Mouse (Mus musculus) layer of hippocampus, postnatal 14 days (tissue): ENCODE data around the gene Ppp1r37. TPM values are rescaled to one million over a fixed set of nuclear protein-coding genes. Genes with fewer than 3 reads are reported as not detected.

Experiments
- DNase-seq, 2 experiments: peaks; one replicate each; pipeline ENCODE4 v3.0.0; 2021 to 2022; ENCODE audit warnings: low spot score in 2 of 2, mixed read lengths in 1 of 2
- total RNA-seq, 2 experiments: library from RNA; stranded (reverse); gene quantifications; 2 replicates each; pipeline ENCODE4 v1.2.3; 2021

Gene Ppp1r37
- total RNA-seq, 2 experiments from 2014 or later: 88.3 to 91.7 TPM

- DNase-seq: peak in 1 of 2 experiments; percentile 50
Measured at GRCm38 (mm10) chr7:19503481-19504068, 59.3 kb downstream of the Ppp1r37 start.

GRCm38 (mm10) chr7:19501658-19502057 is 61.2 kb downstream of the Ppp1r37 start:
- no peak for DNase-seq

GRCm38 (mm10) chr7:19500420-19501363 is 62.2 kb downstream of the Ppp1r37 start:
- DNase-seq: no peak

GRCm38 (mm10) chr7:19498326-19498725 is 64.5 kb downstream of the Ppp1r37 start:
- DNase-seq: no peak

GRCm38 (mm10) chr7:19496214-19496555 is 66.7 kb downstream of the Ppp1r37 start:
- no peak for DNase-seq

- DNase-seq: no peak
Measured at GRCm38 (mm10) chr7:19495521-19496213, 67.2 kb downstream of the Ppp1r37 start.

GRCm38 (mm10) chr7:19494751-19495474 is 68.0 kb downstream of the Ppp1r37 start:
- DNase-seq: no peak

GRCm38 (mm10) chr7:19491731-19492130 is 71.1 kb downstream of the Ppp1r37 start:
- DNase-seq: no peak

- no peak for DNase-seq
Measured at GRCm38 (mm10) chr7:19489525-19489924, 73.4 kb downstream of the Ppp1r37 start.

- no peak for DNase-seq
Measured at GRCm38 (mm10) chr7:19486549-19486948, 76.3 kb downstream of the Ppp1r37 start.

GRCm38 (mm10) chr7:19485488-19485887 is 77.4 kb downstream of the Ppp1r37 start:
- no peak for DNase-seq

- no peak for DNase-seq
Measured at GRCm38 (mm10) chr7:19483281-19483680, 79.6 kb downstream of the Ppp1r37 start.

Other genes starting within 250 kb of the Ppp1r37 start
- gene Ercc1, start 218.3 kb downstream of the Ppp1r37 start, total RNA-seq: 10 to 100 TPM; 38.3 to 44.7 TPM
- gene Cd3eap, start 203.6 kb downstream of the Ppp1r37 start, total RNA-seq: 10 to 100 TPM; 19.6 to 19.8 TPM
- gene Ppp1r13l, start 203.3 kb downstream of the Ppp1r37 start, total RNA-seq: 1 to 10 TPM; 4.5 to 6.7 TPM
- gene Ercc2, start 181.1 kb downstream of the Ppp1r37 start, total RNA-seq: 10 to 100 TPM; 28.2 to 34.7 TPM
- 1 to 10 TPM; 3.5 to 4.1 TPM for gene Klc3, start 159.0 kb downstream of the Ppp1r37 start, total RNA-seq
- gene Ckm, start 158.3 kb downstream of the Ppp1r37 start, total RNA-seq: not detected
- gene Mark4, start 104.3 kb downstream of the Ppp1r37 start, total RNA-seq: 100 to 1,000 TPM; 114 to 119 TPM
- 1 to 10 TPM in 1 of 2 experiments, under 1 TPM in 1; 0.91 to 1.0 TPM for gene Exoc3l2, start 99.7 kb downstream of the Ppp1r37 start, total RNA-seq
- gene Bloc1s3, start 54.7 kb downstream of the Ppp1r37 start, total RNA-seq: 1 to 10 TPM; 6.4 to 7.0 TPM
- gene Trappc6a, start 54.7 kb downstream of the Ppp1r37 start, total RNA-seq: 10 to 100 TPM; 23.0 to 24.2 TPM
- under 1 TPM; 0.48 to 0.69 TPM for gene Nkpd1, start 45.2 kb downstream of the Ppp1r37 start, total RNA-seq
- under 1 TPM in 1 of 2 experiments, not detected in 1; 0.53 TPM for gene Zfp296, start 14.2 kb upstream of the Ppp1r37 start, total RNA-seq
- gene Gemin7, start 14.5 kb upstream of the Ppp1r37 start, total RNA-seq: 10 to 100 TPM; 39.8 to 43.3 TPM
- 10 to 100 TPM; 85.8 to 95.0 TPM for gene Clasrp, start 41.4 kb upstream of the Ppp1r37 start, total RNA-seq
- 10 to 100 TPM in 1 of 2 experiments, 1 to 10 TPM in 1; 9.9 to 10.5 TPM for gene Relb, start 66.4 kb upstream of the Ppp1r37 start, total RNA-seq
- gene Clptm1, start 102.0 kb upstream of the Ppp1r37 start, total RNA-seq: 100 to 1,000 TPM; 151 to 160 TPM
- not detected for gene Apoc2, start 114.9 kb upstream of the Ppp1r37 start, total RNA-seq
- gene Gm44805, start 118.3 kb upstream of the Ppp1r37 start, total RNA-seq: not detected
- not detected for gene Apoc4, start 118.4 kb upstream of the Ppp1r37 start, total RNA-seq
- gene Apoc1, start 129.6 kb upstream of the Ppp1r37 start, total RNA-seq: 1 to 10 TPM; 6.1 to 6.8 TPM
- gene Apoe, start 136.1 kb upstream of the Ppp1r37 start, total RNA-seq: 1,000 to 10,000 TPM; 2,679 to 2,697 TPM
- 100 to 1,000 TPM; 105 to 115 TPM for gene Tomm40, start 152.4 kb upstream of the Ppp1r37 start, total RNA-seq
- gene Nectin2, start 187.4 kb upstream of the Ppp1r37 start, total RNA-seq: 10 to 100 TPM; 11.6 to 12.7 TPM
- 10 to 100 TPM in 1 of 2 experiments, 1 to 10 TPM in 1; 8.8 to 14.0 TPM for gene Bcam, start 207.9 kb upstream of the Ppp1r37 start, total RNA-seq
- gene Cblc, start 233.7 kb upstream of the Ppp1r37 start, total RNA-seq: not detected